Mouse (Mus musculus) spleen, postnatal 10 days (tissue): ENCODE data around the gene Herc3.
"Not testable (repeated sequence)": the region's sequence is repeated elsewhere in the genome, so short reads cannot be mapped to it uniquely, and the experiment has no call there.

ENCODE experiments used
- DNase-seq, 2 experiments: peaks; one replicate each; pipeline ENCODE4 v3.0.0; 2021 to 2022; ENCODE audit warnings: low spot score in 2 of 2

Herc3 gene

GRCm38 (mm10) chr6:58831232-58832009, at the start of gene Herc3:
Gene Herc3, plus strand, starts transcription at chr6:58831465.
- DNase-seq = peak; percentile 61 to 71

GRCm38 (mm10) chr6:58801394-58801793, 29.9 kb upstream of the Herc3 start:
- DNase-seq = no peak

- no peak for DNase-seq
Observed at GRCm38 (mm10) chr6:58814381-58814780, 16.9 kb upstream of the Herc3 start.

GRCm38 (mm10) chr6:58817037-58817436, 14.2 kb upstream of the Herc3 start:
- not testable (repeated sequence) for DNase-seq

- DNase-seq = no peak
Observed at GRCm38 (mm10) chr6:58825619-58826018, 5.6 kb upstream of the Herc3 start.

GRCm38 (mm10) chr6:58826089-58826488, 5.2 kb upstream of the Herc3 start:
- no peak for DNase-seq

- no peak for DNase-seq
Observed at GRCm38 (mm10) chr6:58828582-58828981, 2.7 kb upstream of the Herc3 start.

GRCm38 (mm10) chr6:58830840-58831231, 429 bp upstream of the Herc3 start:
- no peak for DNase-seq

GRCm38 (mm10) chr6:58832591-58833018, 1.3 kb downstream of the Herc3 start:
- no peak for DNase-seq

GRCm38 (mm10) chr6:58834470-58834869, 3.2 kb downstream of the Herc3 start:
- no peak for DNase-seq

- DNase-seq = no peak
Observed at GRCm38 (mm10) chr6:58835591-58835990, 4.3 kb downstream of the Herc3 start.

GRCm38 (mm10) chr6:58836476-58836875, 5.2 kb downstream of the Herc3 start:
- no peak for DNase-seq

GRCm38 (mm10) chr6:58837917-58838316, 6.7 kb downstream of the Herc3 start:
- DNase-seq = no peak

- DNase-seq = no peak
Observed at GRCm38 (mm10) chr6:58841208-58841607, 9.9 kb downstream of the Herc3 start.

- no peak for DNase-seq
Observed at GRCm38 (mm10) chr6:58842186-58842585, 10.9 kb downstream of the Herc3 start.

GRCm38 (mm10) chr6:58843580-58843979, 12.3 kb downstream of the Herc3 start:
- no peak for DNase-seq

GRCm38 (mm10) chr6:58844188-58844822, 13.0 kb downstream of the Herc3 start:
- peak in 1 of 2 experiments; percentile 21 for DNase-seq

GRCm38 (mm10) chr6:58846850-58847692, 15.8 kb downstream of the Herc3 start:
- DNase-seq = no peak

- no peak for DNase-seq
Observed at GRCm38 (mm10) chr6:58847836-58848235, 16.6 kb downstream of the Herc3 start.

GRCm38 (mm10) chr6:58849356-58849755, 18.1 kb downstream of the Herc3 start:
- no peak for DNase-seq

- no peak for DNase-seq
Observed at GRCm38 (mm10) chr6:58855676-58856367, 24.6 kb downstream of the Herc3 start.

- DNase-seq = no peak
Observed at GRCm38 (mm10) chr6:58856494-58856893, 25.2 kb downstream of the Herc3 start.
